Mouse (Mus musculus) heart, embryonic 10.5 days (tissue): ENCODE measurements at regions not wholly inside any gene's neighbourhood (a gene's known extent, or its start where the extent isn't known, plus 50 kb on each side); places are given as distances from the start of the nearest gene placed in this dataset.

ENCODE experiments used
- DNase-seq: peaks from one replicate; pipeline ENCODE4 v3.0.0-alpha.2; 2017; ENCODE audit warnings: low spot score
- H3K27ac ChIP-seq: fragments of 300-500 bp; sonication (generic); 2 replicates; pipeline ENCODE4 v1.5.1; 2016; ENCODE audit warnings: mild to moderate bottlenecking
- H3K27me3 ChIP-seq: fragments of 300-500 bp; sonication (generic); 2 replicates; pipeline ENCODE4 v1.6.1; 2016; ENCODE audit warnings: mild to moderate bottlenecking; ENCODE audit not compliant: poor library complexity, insufficient read depth, severe bottlenecking
- H3K36me3 ChIP-seq: fragments of 300-500 bp; sonication (generic); 2 replicates; pipeline ENCODE4 v1.6.1; 2016; ENCODE audit warnings: mild to moderate bottlenecking, moderate library complexity
- H3K4me1 ChIP-seq: fragments of 300-500 bp; sonication (generic); 2 replicates; pipeline ENCODE4 v1.6.1; 2016; ENCODE audit warnings: mild to moderate bottlenecking
- H3K4me3 ChIP-seq: fragments of 300-500 bp; sonication (generic); 2 replicates; pipeline ENCODE4 v1.5.1; 2016; ENCODE audit warnings: mild to moderate bottlenecking, moderate library complexity
- H3K9me3 ChIP-seq: fragments of 300-500 bp; sonication (generic); 2 replicates; pipeline ENCODE4 v1.6.1; 2016; ENCODE audit warnings: mild to moderate bottlenecking, moderate library complexity
- WGBS: fragments of 180-500 bp; shearing (Covaris S2); methylation state at CpG from one replicate; pipeline ENCODE4 v1.1.7; 2016; 5-methylcytosine and 5-hydroxymethylcytosine counted together

- Histone ChIP-seq H3K4me1 (no peaks in the 10 kb centered on the region), H3K4me3 (no peak overlapping the region), H3K27me3 (no peaks in the 10 kb centered on the region), H3K27ac (no peak overlapping the region), H3K36me3 (no peaks in the 10 kb centered on the region), H3K9me3 (no peaks in the 10 kb centered on the region)
- no peak for DNase-seq
- WGBS: 82% methylated on average over 4 of the region's 4 CpGs
Measured at GRCm38 (mm10) chr7:68988061-68988460, 239.0 kb upstream of the Arrdc4 start.

DNA sequence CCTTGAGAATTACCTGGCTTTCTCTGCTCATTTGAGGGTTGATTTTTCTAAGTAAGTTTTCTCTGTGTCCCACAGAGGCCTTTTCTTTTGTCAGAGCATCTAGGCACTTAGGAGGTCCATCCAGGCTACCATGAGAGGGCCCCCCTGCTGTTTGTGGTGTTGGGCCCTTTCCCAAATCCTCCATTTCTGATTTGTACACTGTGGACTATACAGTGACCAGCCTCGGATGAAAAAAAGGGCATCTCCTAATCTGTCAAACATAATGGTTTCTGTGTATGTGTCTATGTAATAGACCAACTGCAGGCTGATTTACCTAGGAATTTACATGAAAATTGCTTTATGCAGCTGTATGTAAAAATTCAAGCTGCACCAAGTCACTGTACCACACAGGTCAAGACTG is 234.9 kb upstream of the Arrdc4 start:
- 44% methylated on average over 1 of the region's 1 CpGs for WGBS
- no peak overlapping the region for H3K27ac ChIP-seq
- H3K4me1 ChIP-seq: no peaks in the 10 kb centered on the region

GRCm38 (mm10) chr7:68982914-68983502 is 234.0 kb upstream of the Arrdc4 start:
- no peak overlapping the region for H3K27ac ChIP-seq
- no peaks in the 10 kb centered on the region for H3K27me3 ChIP-seq
- no peak for DNase-seq
- H3K4me1 ChIP-seq: no peaks in the 10 kb centered on the region
- 80% methylated on average over 10 of the region's 10 CpGs for WGBS
- H3K4me3 ChIP-seq: no peak overlapping the region
- no peaks in the 10 kb centered on the region for H3K36me3 ChIP-seq
- no peaks in the 10 kb centered on the region for H3K9me3 ChIP-seq

More for the DNA sequence above, 234.9 kb upstream of the Arrdc4 start:
- no peak overlapping the region for H3K4me3 ChIP-seq
- H3K27me3 ChIP-seq: no peaks in the 10 kb centered on the region
- H3K9me3 ChIP-seq: no peaks in the 10 kb centered on the region
- no peak for DNase-seq
- H3K36me3 ChIP-seq: no peaks in the 10 kb centered on the region

DNA sequence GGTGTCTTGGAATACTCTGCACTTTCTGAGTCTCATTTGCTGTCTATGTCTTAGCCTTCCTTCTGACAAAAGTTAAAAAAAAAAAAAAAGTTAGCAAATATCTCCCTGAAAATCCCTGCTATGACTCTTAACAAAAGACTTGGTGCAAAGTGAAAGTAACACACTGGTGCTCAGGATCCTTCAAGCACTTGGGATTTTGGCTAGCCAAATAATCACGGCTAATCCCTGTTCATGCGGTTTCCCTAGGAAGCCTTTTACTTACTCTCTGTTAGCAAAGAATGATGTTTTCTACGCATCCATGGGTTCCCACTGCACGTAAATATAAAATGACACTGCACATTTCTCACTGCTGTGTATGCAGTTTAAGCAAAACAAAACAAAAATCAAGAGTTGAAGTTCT is 229.5 kb upstream of the Arrdc4 start:
- WGBS: 46% methylated on average over 4 of the region's 4 CpGs

DNA sequence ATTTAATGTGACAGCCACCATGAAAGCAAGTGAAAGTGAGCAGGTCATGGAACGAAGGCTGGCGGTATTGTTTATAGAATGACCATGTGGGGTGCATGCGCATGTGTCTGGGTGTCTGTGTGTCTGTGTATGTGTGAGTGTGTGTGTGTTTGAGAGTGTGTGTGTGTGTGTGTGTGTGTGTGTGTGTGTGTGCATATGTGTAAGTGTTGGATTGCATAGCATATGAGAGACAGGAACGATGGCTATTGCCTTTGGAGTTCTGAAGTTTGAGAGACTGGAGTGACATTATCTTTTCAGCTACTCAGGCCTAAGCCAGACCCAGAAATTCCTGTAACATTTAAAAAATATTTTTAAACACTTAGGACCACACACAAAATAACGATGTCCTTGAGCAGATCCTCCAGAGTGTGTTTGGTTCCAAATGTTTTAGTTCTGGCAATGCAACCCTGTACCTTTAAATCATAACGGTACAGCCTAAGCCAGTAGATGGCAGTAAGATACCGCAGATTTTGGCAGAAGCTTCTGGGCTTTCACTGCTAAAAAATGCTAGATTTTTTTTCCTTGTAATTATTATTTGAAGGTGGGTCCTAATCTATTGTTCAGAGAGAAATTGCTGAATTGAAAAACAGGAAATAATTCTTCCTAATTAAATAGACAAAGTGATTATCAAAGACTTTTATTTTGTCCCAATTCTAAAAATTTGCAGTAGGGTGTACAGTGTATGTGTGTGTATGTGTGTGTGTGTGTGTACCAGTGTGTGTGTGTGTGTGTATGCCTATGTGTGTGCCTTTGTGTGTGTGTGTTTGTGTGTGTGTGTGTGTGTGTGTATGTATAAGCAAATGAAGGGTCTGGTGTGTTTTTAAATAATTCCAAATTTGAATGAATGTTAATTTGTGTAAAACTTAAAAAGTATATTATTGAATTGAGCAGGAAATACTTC is 228.0 kb upstream of the Arrdc4 start:
- WGBS: 63% methylated on average over 7 of the region's 7 CpGs
- H3K4me3 ChIP-seq: no peak overlapping the region
- H3K4me1 ChIP-seq: no peaks in the 10 kb centered on the region
- no peak overlapping the region for H3K27ac ChIP-seq
- H3K36me3 ChIP-seq: no peaks in the 10 kb centered on the region
- H3K9me3 ChIP-seq: no peaks in the 10 kb centered on the region
- no peaks in the 10 kb centered on the region for H3K27me3 ChIP-seq
- DNase-seq: no peak

More for the DNA sequence above, 229.5 kb upstream of the Arrdc4 start:
- no peaks in the 10 kb centered on the region for H3K9me3 ChIP-seq
- H3K36me3 ChIP-seq: no peaks in the 10 kb centered on the region
- H3K27me3 ChIP-seq: no peaks in the 10 kb centered on the region
- H3K4me1 ChIP-seq: no peaks in the 10 kb centered on the region
- no peak overlapping the region for H3K4me3 ChIP-seq
- no peak overlapping the region for H3K27ac ChIP-seq
- DNase-seq: no peak

GRCm38 (mm10) chr7:68975956-68976355 is 226.9 kb upstream of the Arrdc4 start:
- Histone ChIP-seq H3K9me3 (no peaks in the 10 kb centered on the region), H3K27ac (no peak overlapping the region), H3K27me3 (no peaks in the 10 kb centered on the region), H3K4me1 (no peaks in the 10 kb centered on the region), H3K4me3 (no peak overlapping the region), H3K36me3 (no peaks in the 10 kb centered on the region)
- 59% methylated on average over 5 of the region's 5 CpGs for WGBS
- DNase-seq: no peak

GRCm38 (mm10) chr7:68975580-68975894 is 226.5 kb upstream of the Arrdc4 start:
- Histone ChIP-seq H3K36me3 (no peaks in the 10 kb centered on the region), H3K27ac (no peak overlapping the region), H3K4me1 (no peaks in the 10 kb centered on the region), H3K4me3 (no peak overlapping the region), H3K27me3 (no peaks in the 10 kb centered on the region), H3K9me3 (no peaks in the 10 kb centered on the region)
- WGBS: 66% methylated on average over 2 of the region's 2 CpGs
- DNase-seq: no peak

GRCm38 (mm10) chr7:68974761-68975579 is 225.9 kb upstream of the Arrdc4 start:
- Histone ChIP-seq H3K36me3 (no peaks in the 10 kb centered on the region), H3K4me1 (no peaks in the 10 kb centered on the region), H3K4me3 (no peak overlapping the region), H3K9me3 (no peaks in the 10 kb centered on the region), H3K27me3 (no peaks in the 10 kb centered on the region), H3K27ac (no peak overlapping the region)
- DNase-seq: no peak
- WGBS: 79% methylated on average over 8 of the region's 8 CpGs

GRCm38 (mm10) chr7:68945886-68946863 is 197.1 kb upstream of the Arrdc4 start:
- Histone ChIP-seq H3K27ac (no peak overlapping the region), H3K4me1 (no peaks in the 10 kb centered on the region), H3K27me3 (no peaks in the 10 kb centered on the region), H3K36me3 (no peaks in the 10 kb centered on the region), H3K9me3 (no peaks in the 10 kb centered on the region), H3K4me3 (no peak overlapping the region)
- no peak for DNase-seq
- 61% methylated on average over 6 of the region's 6 CpGs for WGBS

- no peaks in the 10 kb centered on the region for H3K27me3 ChIP-seq
- WGBS: 77% methylated on average over 14 of the region's 14 CpGs
- H3K36me3 ChIP-seq: no peaks in the 10 kb centered on the region
- no peak overlapping the region for H3K4me3 ChIP-seq
- DNase-seq: no peak
- H3K27ac ChIP-seq: no peak overlapping the region
- no peaks in the 10 kb centered on the region for H3K4me1 ChIP-seq
- no peaks in the 10 kb centered on the region for H3K9me3 ChIP-seq
Measured at GRCm38 (mm10) chr7:68930627-68931334, 181.7 kb upstream of the Arrdc4 start.

- no peak overlapping the region for H3K27ac ChIP-seq
- H3K36me3 ChIP-seq: no peaks in the 10 kb centered on the region
- no peak overlapping the region for H3K4me3 ChIP-seq
- WGBS: 80% methylated on average over 4 of the region's 4 CpGs
- DNase-seq: no peak
- H3K4me1 ChIP-seq: no peaks in the 10 kb centered on the region
- H3K27me3 ChIP-seq: no peaks in the 10 kb centered on the region
- H3K9me3 ChIP-seq: no peaks in the 10 kb centered on the region
Measured at GRCm38 (mm10) chr7:68929669-68930068, 180.6 kb upstream of the Arrdc4 start.

GRCm38 (mm10) chr7:68925640-68926039 is 176.6 kb upstream of the Arrdc4 start:
- Histone ChIP-seq H3K36me3 (no peaks in the 10 kb centered on the region), H3K9me3 (no peaks in the 10 kb centered on the region), H3K27ac (no peak overlapping the region), H3K27me3 (no peaks in the 10 kb centered on the region), H3K4me1 (no peaks in the 10 kb centered on the region), H3K4me3 (no peak overlapping the region)
- no peak for DNase-seq
- WGBS: 76% methylated on average over 4 of the region's 4 CpGs
